20 mouse cellular contexts compared by ENCODE assay signal in genomic region chr8:126821279-126821678, GRCm38 (mm10).
DNase-seq lines count a peak whose midpoint lies in the region; ATAC-seq and TF ChIP-seq lines count a peak whose summit lies in the region.
"Had no signal": no experiment of that assay in that cellular context is flagged by ENCODE, and none has a peak within 500 bp of the region (broad histone marks: within the 10 kb centered on the region; RNA-seq: fewer than 3 reads in every experiment).

No protein-coding gene starts in this region.

- WGBS in heart, embryonic 11.5 days (ENCODE audit: insufficient replicate concordance), result 50% methylated on average over 8 of the region's 8 CpGs
- WGBS in kidney, postnatal 0 days, result 11% methylated on average over 8 of the region's 8 CpGs
- 22% methylated on average over 8 of the region's 8 CpGs for WGBS in intestine, embryonic 15.5 days
- WGBS in stomach, embryonic 14.5 days, result 31% methylated on average over 8 of the region's 8 CpGs

- intact Hi-C loops in left cerebral cortex, postnatal 25 days (cut with DNase I), result no loop called here

- no peaks in the 10 kb centered on the region for H3K27me3 ChIP-seq in heart, embryonic 11.5 days (ENCODE audit: control insufficient read depth, insufficient read depth, low read length)
- H3K27me3 ChIP-seq in kidney, postnatal 0 days (ENCODE audit: insufficient read depth, low read length), result no peaks in the 10 kb centered on the region
- H3K27me3 ChIP-seq in intestine, embryonic 15.5 days (replicated peaks), result no peaks in the 10 kb centered on the region
- no peaks in the 10 kb centered on the region for H3K27me3 ChIP-seq in stomach, embryonic 14.5 days (ENCODE audit: control insufficient read depth, insufficient read depth, low read length)
- H3K27me3 ChIP-seq: CH12.LX had no signal

- no peak overlapping the region for H3K4me3 ChIP-seq in heart, embryonic 11.5 days (ENCODE audit: low read depth, low read length)
- H3K4me3 ChIP-seq in kidney, postnatal 0 days (replicated peaks; ENCODE audit: low read depth, low read length), result no peak overlapping the region
- H3K4me3 ChIP-seq in intestine, embryonic 15.5 days (replicated peaks), result no peak overlapping the region
- no peak overlapping the region for H3K4me3 ChIP-seq in stomach, embryonic 14.5 days (ENCODE audit: low read depth, low read length)
- H3K4me3 ChIP-seq: erythroblast, embryonic 14.5 days; heart, embryonic 10.5 days had no signal

- no peak for DNase-seq in heart, postnatal 4 days
- DNase-seq in kidney, postnatal 0 days (ENCODE audit: low spot score), result peak; percentile 83
- DNase-seq in kidney, postnatal 36 days, result no peak
- DNase-seq in left cerebral cortex, postnatal 25 days (ENCODE audit: low spot score in 2 of 2), result no peak
- no peak for DNase-seq in urinary bladder, adult 2 months (ENCODE audit: low spot score)
- DNase-seq: adrenal gland, adult 2 months; cerebellum, adult 11 months; gastrocnemius, postnatal 25 days; layer of hippocampus, adult 9-11 months; lung, postnatal 14 days; right cerebral cortex, postnatal 25 days had no signal

- H3K9me3 ChIP-seq in heart, embryonic 11.5 days (replicated peaks; ENCODE audit: control insufficient read depth, low read length), result no peaks in the 10 kb centered on the region
- H3K9me3 ChIP-seq in kidney, postnatal 0 days (replicated peaks; ENCODE audit: low read length), result no peaks in the 10 kb centered on the region
- no peaks in the 10 kb centered on the region for H3K9me3 ChIP-seq in intestine, embryonic 15.5 days
- no peaks in the 10 kb centered on the region for H3K9me3 ChIP-seq in stomach, embryonic 14.5 days (ENCODE audit: control insufficient read depth, low read depth, low read length)
- H3K9me3 ChIP-seq: heart, embryonic 10.5 days had no signal

- H3K36me3 ChIP-seq in heart, embryonic 11.5 days (ENCODE audit: control insufficient read depth, insufficient read depth, low read length), result no peaks in the 10 kb centered on the region
- H3K36me3 ChIP-seq in kidney, postnatal 0 days (ENCODE audit: insufficient read depth, low read length), result no peaks in the 10 kb centered on the region
- H3K36me3 ChIP-seq in intestine, embryonic 15.5 days, result no peaks in the 10 kb centered on the region
- no peaks in the 10 kb centered on the region for H3K36me3 ChIP-seq in stomach, embryonic 14.5 days (ENCODE audit: control insufficient read depth, insufficient read depth, low read length)
- H3K36me3 ChIP-seq: heart, embryonic 10.5 days had no signal

- H3K9ac ChIP-seq in heart, embryonic 11.5 days (ENCODE audit: low read depth, low read length), result no peak overlapping the region
- H3K9ac ChIP-seq in kidney, postnatal 0 days (ENCODE audit: low read depth, low read length), result no peak overlapping the region
- H3K9ac ChIP-seq in intestine, embryonic 15.5 days, result no peak overlapping the region
- no peak overlapping the region for H3K9ac ChIP-seq in stomach, embryonic 14.5 days (replicated peaks; ENCODE audit: low read depth, low read length)
- H3K9ac ChIP-seq: liver, embryonic 14.5 days had no signal

- TF ChIP-seq CTCF in kidney, postnatal 0 days (IDR thresholded peaks at IDR 0.05; ENCODE audit: low read depth), result no peak

- 0 out of 2 replicates have a peak overlapping the region, but pooled peaks have one; percentile 29 for H3K27ac ChIP-seq in heart, embryonic 11.5 days (ENCODE audit: low read depth, low read length)
- peak overlapping the region; percentile 58 for H3K27ac ChIP-seq in kidney, postnatal 0 days
- peak overlapping the region; percentile 62 for H3K27ac ChIP-seq in intestine, embryonic 15.5 days
- peak overlapping the region; percentile 52 for H3K27ac ChIP-seq in stomach, embryonic 14.5 days (ENCODE audit: low read length)
- H3K27ac ChIP-seq: heart, embryonic 10.5 days; liver, embryonic 14.5 days had no signal

- no peak overlapping the region for H3K4me2 ChIP-seq in heart, embryonic 11.5 days
- no peak overlapping the region for H3K4me2 ChIP-seq in kidney, postnatal 0 days (ENCODE audit: low read length)
- H3K4me2 ChIP-seq in intestine, embryonic 15.5 days (replicated peaks), result no peak overlapping the region
- no peak overlapping the region for H3K4me2 ChIP-seq in stomach, embryonic 14.5 days (replicated peaks; ENCODE audit: low read depth, low read length)

- ATAC-seq in heart, embryonic 11.5 days (replicated peaks; ENCODE audit: insufficient number of reproducible peaks, low FRiP score, low TSS enrichment), result no peak
- no peak for ATAC-seq in kidney, postnatal 0 days (replicated peaks; ENCODE audit: low FRiP score, low read depth)
- ATAC-seq in intestine, embryonic 15.5 days, result no peak
- ATAC-seq in stomach, embryonic 14.5 days (ENCODE audit: insufficient number of reproducible peaks, insufficient read depth, low FRiP score, low read depth), result no peak
- ATAC-seq: forebrain, embryonic 14.5 days; inflammation-experienced regulatory T-cells, adult 6 months had no signal

- H3K4me1 ChIP-seq in heart, embryonic 11.5 days (ENCODE audit: control insufficient read depth, insufficient read depth, low read length), result peaks cover 15% of the 10 kb centered on the region
- peaks cover 18% of the 10 kb centered on the region for H3K4me1 ChIP-seq in kidney, postnatal 0 days (replicated peaks; ENCODE audit: insufficient read depth, low read length)
- H3K4me1 ChIP-seq in intestine, embryonic 15.5 days (replicated peaks), result peaks cover 20% of the 10 kb centered on the region
- H3K4me1 ChIP-seq in stomach, embryonic 14.5 days (ENCODE audit: control insufficient read depth, insufficient read depth, low read length), result peaks cover 24% of the 10 kb centered on the region
